Mouse (Mus musculus) kidney, adult 2 months (tissue): ENCODE results near the gene Gm19668. TPM values are rescaled to one million over a fixed set of nuclear protein-coding genes. Genes with fewer than 3 reads are reported as not detected.

Source experiments
- DNase-seq: peaks from one replicate; pipeline ENCODE4 v3.0.0; 2021
- H3K27ac ChIP-seq: fragments of 200-500 bp; 2 replicates; pipeline ENCODE4 v1.5.1; 2012; ENCODE audit warnings: low read depth, low read length, control low read depth, inconsistent platforms; ENCODE audit not compliant: insufficient read depth
- H3K27me3 ChIP-seq: fragments of 200-500 bp; replicated peaks from 2 replicates; pipeline ENCODE4 v1.6.1; 2012; ENCODE audit warnings: mild to moderate bottlenecking, moderate library complexity, low read length, inconsistent platforms; ENCODE audit not compliant: control insufficient read depth, insufficient read depth
- H3K36me3 ChIP-seq: fragments of 200-500 bp; 2 replicates; pipeline ENCODE4 v1.6.1; 2012; ENCODE audit warnings: mild to moderate bottlenecking, moderate library complexity, low read length, inconsistent platforms; ENCODE audit not compliant: control insufficient read depth, insufficient read depth
- H3K4me1 ChIP-seq: fragments of 200-500 bp; 2 replicates; pipeline ENCODE4 v1.6.1; 2011; ENCODE audit warnings: low read length; ENCODE audit not compliant: control insufficient read depth, insufficient read depth
- H3K4me3 ChIP-seq: fragments of 200-500 bp; 2 replicates; pipeline ENCODE4 v1.5.1; 2011; ENCODE audit warnings: mild to moderate bottlenecking, low read depth, low read length, control low read depth; ENCODE audit not compliant: insufficient read depth
- CTCF ChIP-seq: fragments of 200-500 bp; conservative IDR thresholded peaks from 2 replicates; pipeline ENCODE4 v1.5.1; 2011; ENCODE audit warnings: low read depth, mild to moderate bottlenecking, control low read depth, low read length, moderate library complexity, mixed read lengths; ENCODE audit not compliant: insufficient read depth, insufficient read length
- POLR2A ChIP-seq: fragments of 200-500 bp; IDR thresholded peaks from one replicate; pipeline ENCODE4 v1.6.1; 2011; ENCODE audit warnings: low read depth, low read length, control low read depth
- WGBS: fragments of 180-500 bp; shearing (Covaris S2); methylation state at CpG from one replicate; pipeline ENCODE4 v1.1.7; 2018; 5-methylcytosine and 5-hydroxymethylcytosine counted together
- polyA plus RNA-seq: library from polyadenylated mRNA; depleted of rRNA; stranded (reverse); fragments of >200 nt; gene quantifications from 2 replicates; pipeline ENCODE4 v1.2.3, GENCODE M21; 2012; rRNA removed

Gene Gm19668
- polyA plus RNA-seq: not detected in 2 replicates

DNA sequence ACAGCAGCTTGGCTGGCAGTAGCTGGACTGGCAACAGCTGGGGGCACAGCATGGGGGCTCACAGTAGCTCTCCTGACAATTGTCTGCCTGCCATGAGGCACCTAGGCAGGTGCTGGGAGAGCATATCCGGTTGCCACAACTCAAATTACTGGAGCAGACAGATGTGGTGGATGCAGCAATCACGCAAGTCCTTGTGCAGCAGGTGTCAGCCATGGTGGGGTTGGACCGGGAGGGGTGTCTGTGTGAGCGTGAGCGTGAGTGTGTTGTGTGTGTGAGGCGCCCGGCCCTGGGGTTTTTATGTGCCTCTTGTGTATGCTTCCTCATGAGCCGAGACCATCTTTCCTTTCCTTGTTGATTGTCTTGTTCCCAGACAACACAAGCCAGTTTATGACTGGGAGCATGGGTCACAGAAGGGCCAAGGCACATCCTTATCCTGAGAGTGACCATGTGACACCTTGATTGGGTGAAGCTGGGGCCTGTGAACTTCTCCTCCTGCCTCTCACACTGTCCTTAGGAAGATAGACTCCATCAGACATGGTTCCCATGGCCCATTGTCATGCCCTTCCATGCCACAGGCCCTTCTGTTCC is at the start of gene Gm19668:
Gene Gm19668, minus strand, starts transcription at position 213 of the 588 bp plus-strand sequence.
- Histone ChIP-seq H3K4me1 (no peaks in the 10 kb centered on the region), H3K4me3 (no peak within 1 kb of the TSS), H3K27me3 (no peaks in the 10 kb centered on the region), H3K36me3 (no peaks in the 10 kb centered on the region), H3K27ac (no peak within 1 kb of the TSS)
- TF ChIP-seq POLR2A (no peak), CTCF (no peak)
- WGBS: 56% methylated on average over 8 of the region's 8 CpGs
- DNase-seq: no peak

GRCm38 (mm10) chr10:77847538-77847937 is 48.6 kb upstream of the Gm19668 start:
- WGBS: 91% methylated on average over 2 of the region's 2 CpGs
- TF ChIP-seq CTCF (no peak), POLR2A (no peak)
- DNase-seq: no peak
- no peak overlapping the region for H3K27ac ChIP-seq
- no peak overlapping the region for H3K4me3 ChIP-seq
- no peaks in the 10 kb centered on the region for H3K4me1 ChIP-seq
- H3K36me3 ChIP-seq: no peaks in the 10 kb centered on the region
- no peaks in the 10 kb centered on the region for H3K27me3 ChIP-seq

GRCm38 (mm10) chr10:77846961-77847360 is 48.0 kb upstream of the Gm19668 start:
- WGBS: 37% methylated on average over 2 of the region's 2 CpGs
- no peaks in the 10 kb centered on the region for H3K36me3 ChIP-seq
- no peaks in the 10 kb centered on the region for H3K27me3 ChIP-seq
- no peaks in the 10 kb centered on the region for H3K4me1 ChIP-seq
- no peak overlapping the region for H3K27ac ChIP-seq
- H3K4me3 ChIP-seq: no peak overlapping the region
- TF ChIP-seq POLR2A: no peak
- TF ChIP-seq CTCF: no peak
- DNase-seq: no peak

DNA sequence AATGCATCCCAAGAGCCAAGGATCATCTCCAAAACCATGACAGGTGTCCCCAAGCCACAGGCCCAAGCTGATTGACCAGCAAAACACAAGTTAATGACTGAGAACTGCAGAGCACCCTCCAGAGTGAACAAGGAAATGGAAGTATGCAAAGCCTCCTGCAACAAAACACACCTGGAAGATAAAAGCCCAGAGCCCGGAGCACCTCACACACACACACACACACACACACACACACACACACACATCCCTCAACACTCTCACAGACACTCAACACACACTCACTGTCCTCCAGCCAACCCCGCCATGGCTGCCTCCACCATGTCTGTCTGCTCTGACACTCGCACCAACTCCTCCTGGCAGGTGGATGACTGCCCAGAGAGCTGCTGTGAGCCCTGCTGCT is 47.6 kb upstream of the Gm19668 start, which contains the start of gene Gm36176:
Gene Gm36176, plus strand, starts transcription at position 301 of the 400 bp plus-strand sequence.
- no peak for TF ChIP-seq CTCF
- TF ChIP-seq POLR2A: no peak
- H3K4me1 ChIP-seq: no peaks in the 10 kb centered on the region
- no peaks in the 10 kb centered on the region for H3K36me3 ChIP-seq
- DNase-seq: no peak
- no peak within 1 kb of the TSS for H3K4me3 ChIP-seq
- H3K27ac ChIP-seq: no peak within 1 kb of the TSS
- 80% methylated on average over 3 of the region's 3 CpGs for WGBS
- no peaks in the 10 kb centered on the region for H3K27me3 ChIP-seq

GRCm38 (mm10) chr10:77839006-77839405 is 40.1 kb upstream of the Gm19668 start:
- WGBS: 73% methylated on average over 6 of the region's 6 CpGs
- TF ChIP-seq CTCF: no peak
- H3K36me3 ChIP-seq: no peaks in the 10 kb centered on the region
- no peak overlapping the region for H3K4me3 ChIP-seq
- no peak overlapping the region for H3K27ac ChIP-seq
- no peak for DNase-seq
- no peaks in the 10 kb centered on the region for H3K4me1 ChIP-seq
- no peaks in the 10 kb centered on the region for H3K27me3 ChIP-seq

DNA sequence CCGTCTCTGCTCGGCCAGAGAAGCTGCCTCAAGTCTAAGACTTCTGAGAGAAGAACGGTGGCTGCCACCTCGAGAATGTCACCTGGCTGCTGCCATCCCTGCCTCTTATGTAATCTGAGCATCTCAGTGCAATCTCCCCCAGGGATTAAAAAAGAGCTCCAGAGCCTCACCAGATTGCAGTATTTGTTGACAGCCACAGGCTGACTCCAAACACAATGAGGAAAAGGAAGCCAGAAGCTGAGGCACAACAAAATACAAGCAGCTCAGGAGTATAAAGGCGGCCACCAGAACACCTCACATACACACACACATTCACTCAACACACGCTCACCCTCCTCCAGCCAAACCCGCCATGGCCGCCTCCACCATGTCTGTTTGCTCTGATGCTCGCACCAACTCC is 36.7 kb upstream of the Gm19668 start, which contains the start of gene Krtap10-10:
Gene Krtap10-10, plus strand, starts transcription at position 301 of the 400 bp plus-strand sequence.
- TF ChIP-seq CTCF (no peak), POLR2A (no peak)
- Histone ChIP-seq H3K27me3 (no peaks in the 10 kb centered on the region), H3K4me3 (no peak within 1 kb of the TSS), H3K27ac (no peak within 1 kb of the TSS), H3K4me1 (no peaks in the 10 kb centered on the region), H3K36me3 (no peaks in the 10 kb centered on the region)
- DNase-seq: no peak
- 59% methylated on average over 9 of the region's 9 CpGs for WGBS

- TF ChIP-seq POLR2A (no peak), CTCF (no peak)
- Histone ChIP-seq H3K36me3 (no peaks in the 10 kb centered on the region), H3K4me1 (no peaks in the 10 kb centered on the region), H3K4me3 (no peak within 1 kb of the TSS), H3K27ac (no peak within 1 kb of the TSS), H3K27me3 (no peaks in the 10 kb centered on the region)
- DNase-seq: no peak
- 56% methylated on average over 6 of the region's 6 CpGs for WGBS
Measured at GRCm38 (mm10) chr10:77826951-77827350, 28.0 kb upstream of the Gm19668 start, which contains the start of gene Krtap10-4. TSS of gene Krtap10-4 (minus strand) at chr10:77827095.

DNA sequence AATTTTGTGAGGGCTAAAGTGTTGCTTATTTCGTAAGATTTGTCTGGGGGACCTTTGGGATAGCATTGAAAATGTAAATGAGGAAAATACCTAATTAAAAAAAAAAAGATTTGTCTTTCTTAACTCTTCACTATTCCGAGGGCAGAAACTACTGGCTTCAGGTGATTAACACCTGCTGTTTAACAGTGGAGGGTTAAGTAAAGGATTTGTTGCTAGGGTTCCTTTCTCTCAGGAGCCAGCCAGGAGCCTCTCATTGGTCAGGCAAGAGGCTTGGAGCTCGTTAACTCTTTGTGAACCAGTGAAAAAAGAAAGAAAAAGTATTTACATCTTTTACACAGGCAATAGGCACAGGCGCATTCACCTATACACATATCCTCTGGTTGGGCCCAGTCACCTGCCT is 20.3 kb upstream of the Gm19668 start:
- H3K4me3 ChIP-seq: no peak overlapping the region
- WGBS: 50% methylated on average over 4 of the region's 4 CpGs
- H3K36me3 ChIP-seq: no peaks in the 10 kb centered on the region
- no peaks in the 10 kb centered on the region for H3K4me1 ChIP-seq
- DNase-seq: no peak
- TF ChIP-seq POLR2A (no peak), CTCF (no peak)
- H3K27ac ChIP-seq: no peak overlapping the region
- H3K27me3 ChIP-seq: no peaks in the 10 kb centered on the region
